Comparison of ENCODE assay signal across 18 mouse cellular contexts in genomic region chr5:118318073-118318472, GRCm38 (mm10).
DNase-seq lines count a peak whose midpoint lies in the region; ATAC-seq and TF ChIP-seq lines count a peak whose summit lies in the region.
"Had no signal": no experiment of that assay in that cellular context is flagged by ENCODE, and none has a peak within 500 bp of the region (broad histone marks: within the 10 kb centered on the region; RNA-seq: fewer than 3 reads in every experiment).

No protein-coding gene starts in this region.

- in situ Hi-C loops in CH12.LX (cut with MboI; ENCODE audit: low pct_ligation_motif_present, low pct_unique_long_range_greater_than_20kb, low sequenced_read_pairs) = no loop called here

- no peak overlapping the region for H3K9ac ChIP-seq in liver, postnatal 0 days (replicated peaks)
- H3K9ac ChIP-seq in liver, embryonic 12.5 days = no peak overlapping the region
- peak overlapping the region; percentile 56 for H3K9ac ChIP-seq in CH12.LX (ENCODE audit: insufficient read depth, low read depth)
- H3K9ac ChIP-seq in limb, embryonic 13.5 days = no peak overlapping the region
- H3K9ac ChIP-seq: heart, embryonic 15.5 days; hindbrain, embryonic 13.5 days; lung, embryonic 15.5 days; midbrain, embryonic 12.5 days had no signal

- intact Hi-C loops in gastrocnemius, adult 2 months (cut with DNase I) = loop anchor here (5.0 kb wide), 1 partner anchor 46 kb away; no protein-coding TSS in a partner anchor

- H3K27me3 ChIP-seq in liver, postnatal 0 days (ENCODE audit: insufficient read depth, low read length) = peaks cover 7% of the 10 kb centered on the region; the same call in 1 of the 2 replicates
- H3K27me3 ChIP-seq in liver, embryonic 12.5 days (replicated peaks) = peaks cover 43% of the 10 kb centered on the region
- H3K27me3 ChIP-seq in CH12.LX (replicated peaks) = no peaks in the 10 kb centered on the region
- peaks cover 19% of the 10 kb centered on the region for H3K27me3 ChIP-seq in limb, embryonic 13.5 days

- TF ChIP-seq POLR2A in CH12.LX (IDR thresholded peaks at IDR 0.05; ENCODE audit: low read depth, low read length) = no peak

- H3K79me2 ChIP-seq in CH12.LX (replicated peaks; ENCODE audit: control insufficient read depth, extremely low read depth, insufficient read depth, poor library complexity, severe bottlenecking) = no peaks in the 10 kb centered on the region

- no peak for ATAC-seq in liver, postnatal 0 days
- no peak for ATAC-seq in liver, embryonic 12.5 days
- no peak for ATAC-seq in limb, embryonic 13.5 days (ENCODE audit: low FRiP score, low read depth)

- no peak; the same call in 1 of the 2 replicates for TF ChIP-seq RAD21 in CH12.LX (IDR thresholded peaks at IDR 0.05; ENCODE audit: low read depth, low read length)

- no peak for TF ChIP-seq EP300 in liver, postnatal 0 days (IDR thresholded peaks at IDR 0.05; ENCODE audit: low read depth)
- TF ChIP-seq EP300 in CH12.LX (IDR thresholded peaks at IDR 0.05; ENCODE audit: low read length) = no peak

- peak overlapping the region; percentile 50 for H3K4me3 ChIP-seq in gastrocnemius, adult 2 months
- H3K4me3 ChIP-seq in liver, postnatal 0 days (ENCODE audit: low read depth, low read length) = no peak overlapping the region
- no peak overlapping the region for H3K4me3 ChIP-seq in liver, embryonic 12.5 days
- peak overlapping the region in 2 of 3 experiments; percentile 38 to 42 for H3K4me3 ChIP-seq in CH12.LX (replicated peaks in 1 of 3; ENCODE audit: low read depth in 2 of 3, low read length in 2 of 3, poor library complexity in 1 of 3)
- H3K4me3 ChIP-seq in limb, embryonic 13.5 days = no peak overlapping the region
- H3K4me3 ChIP-seq: heart, embryonic 15.5 days; hindbrain, embryonic 13.5 days; lung, embryonic 15.5 days; midbrain, embryonic 12.5 days had no signal

- H3K27ac ChIP-seq in gastrocnemius, adult 2 months = no peak overlapping the region
- no peak overlapping the region for H3K27ac ChIP-seq in liver, postnatal 0 days (ENCODE audit: low read depth)
- H3K27ac ChIP-seq in liver, embryonic 12.5 days = no peak overlapping the region
- H3K27ac ChIP-seq in CH12.LX (ENCODE audit: insufficient read depth, low read depth) = no peak overlapping the region
- H3K27ac ChIP-seq in limb, embryonic 13.5 days = peak overlapping the region; percentile 69; the same call in 1 of the 2 replicates
- H3K27ac ChIP-seq: heart, embryonic 15.5 days; hindbrain, embryonic 13.5 days; lung, embryonic 15.5 days; midbrain, embryonic 12.5 days had no signal

- no peaks in the 10 kb centered on the region for H3K9me3 ChIP-seq in liver, postnatal 0 days (ENCODE audit: low read length)
- H3K9me3 ChIP-seq in liver, embryonic 12.5 days (replicated peaks) = no peaks in the 10 kb centered on the region
- H3K9me3 ChIP-seq in CH12.LX (replicated peaks; ENCODE audit: low read length) = no peaks in the 10 kb centered on the region
- H3K9me3 ChIP-seq in limb, embryonic 13.5 days = no peaks in the 10 kb centered on the region
- H3K9me3 ChIP-seq: heart, embryonic 15.5 days; hindbrain, embryonic 13.5 days; lung, embryonic 15.5 days; midbrain, embryonic 12.5 days had no signal

- no peaks in the 10 kb centered on the region for H3K4me1 ChIP-seq in liver, postnatal 0 days (ENCODE audit: insufficient read depth)
- 0 out of 2 replicates have a peak, but pooled peaks cover 4% of the 10 kb centered on the region for H3K4me1 ChIP-seq in liver, embryonic 12.5 days
- peaks cover 0 to 6% of the 10 kb centered on the region in 2 experiments; a peak in 1 of 4 replicates for H3K4me1 ChIP-seq in CH12.LX (ENCODE audit: control insufficient read depth in 1 of 2, insufficient read depth in 2 of 2)
- H3K4me1 ChIP-seq in limb, embryonic 13.5 days = peaks cover 55% of the 10 kb centered on the region

- dilution Hi-C loops in CH12.LX (cut with MboI; ENCODE audit: extremely low pct_ligation_motif_present, extremely low pct_unique_long_range_greater_than_20kb, low sequenced_read_pairs) = no loop called here

- peak; percentile 13 for DNase-seq in gastrocnemius, adult 2 months
- no peak for DNase-seq in gastrocnemius, postnatal 25 days
- no peak for DNase-seq in liver, postnatal 0 days
- peak; percentile 17 for DNase-seq in CH12.LX (ENCODE audit: extremely low read depth)
- DNase-seq in right cerebral cortex, adult 2 months (ENCODE audit: low spot score in 2 of 2) = no peak
- DNase-seq in urinary bladder, postnatal 36 days (ENCODE audit: low spot score in 2 of 2) = no peak
- DNase-seq: adrenal gland, adult 8-10 months; cerebellum, adult 9-10 months; kidney, adult 18-20 months; kidney, postnatal 36 days; layer of hippocampus, postnatal 36 days; right cerebral cortex, postnatal 25 days had no signal

- WGBS in liver, postnatal 0 days (ENCODE audit: insufficient replicate concordance) = 70% methylated on average over 5 of the region's 5 CpGs
- 47% methylated on average over 5 of the region's 5 CpGs for WGBS in liver, embryonic 12.5 days (ENCODE audit: insufficient replicate concordance)
- WGBS in limb, embryonic 13.5 days = 58% methylated on average over 5 of the region's 5 CpGs

- no peaks in the 10 kb centered on the region for H3K36me3 ChIP-seq in liver, postnatal 0 days (replicated peaks; ENCODE audit: insufficient read depth, low read length)
- H3K36me3 ChIP-seq in liver, embryonic 12.5 days = no peaks in the 10 kb centered on the region
- H3K36me3 ChIP-seq in CH12.LX (replicated peaks in 1 of 2; ENCODE audit: control insufficient read depth in 1 of 2, insufficient read depth in 1 of 2, low read length in 1 of 2) = no peaks in the 10 kb centered on the region
- H3K36me3 ChIP-seq in limb, embryonic 13.5 days = no peaks in the 10 kb centered on the region
- H3K36me3 ChIP-seq: heart, embryonic 15.5 days; hindbrain, embryonic 13.5 days; lung, embryonic 15.5 days; midbrain, embryonic 12.5 days had no signal

- no peak for TF ChIP-seq CTCF in gastrocnemius, adult 2 months (IDR thresholded peaks at IDR 0.05)
- TF ChIP-seq CTCF in liver, postnatal 0 days (IDR thresholded peaks at IDR 0.05; ENCODE audit: low read depth) = peak; percentile 43
- TF ChIP-seq CTCF in CH12.LX (conservative IDR thresholded peaks at IDR 0.05 in 1 of 2, IDR thresholded peaks at IDR 0.05 in 1 of 2; ENCODE audit: low read depth in 2 of 2, low read length in 2 of 2) = peak in 1 of 2 experiments; percentile 56; a peak in 2 of 4 replicates

- H3K4me2 ChIP-seq in liver, postnatal 0 days (ENCODE audit: low read depth, low read length) = no peak overlapping the region
- H3K4me2 ChIP-seq in liver, embryonic 12.5 days = no peak overlapping the region
- peak overlapping the region; percentile 79 for H3K4me2 ChIP-seq in CH12.LX (ENCODE audit: insufficient read depth, low read depth, poor library complexity, severe bottlenecking)
- peak overlapping the region; percentile 53; the same call in 1 of the 2 replicates for H3K4me2 ChIP-seq in limb, embryonic 13.5 days (replicated peaks)
- H3K4me2 ChIP-seq: hindbrain, embryonic 13.5 days; lung, embryonic 15.5 days; midbrain, embryonic 12.5 days had no signal

TF ChIP-seq in CH12.LX, 34 proteins besides CTCF, POLR2A, EP300 and RAD21:
- TF ChIP-seq SMC3 (IDR thresholded peaks at IDR 0.05; ENCODE audit: low read depth, low read length) (peak; percentile 26; the same call in 1 of the 2 replicates), NELFE (IDR thresholded peaks at IDR 0.05; ENCODE audit: low read depth, low read length) (no peak), TBP (conservative IDR thresholded peaks at IDR 0.05; ENCODE audit: low read depth, low read length) (no peak), USF1 (IDR thresholded peaks at IDR 0.05; ENCODE audit: low read depth, low read length) (no peak), CHD2 (IDR thresholded peaks at IDR 0.05; ENCODE audit: low read length) (no peak), ZNF384 (IDR thresholded peaks at IDR 0.05; ENCODE audit: low read depth, low read length) (no peak)

Comparison
In these comparisons a context has a peak if more than half of its experiments do, and no peak if none do; other contexts are left out.
1. DNase-seq: peak in gastrocnemius, adult 2 months (single experiment) and CH12.LX (single experiment); none in gastrocnemius, postnatal 25 days (single experiment), liver, postnatal 0 days (single experiment), right cerebral cortex, adult 2 months (0 of 2) and urinary bladder, postnatal 36 days (0 of 2).
2. H3K4me3 ChIP-seq: peak in gastrocnemius, adult 2 months (single experiment) and CH12.LX (2 of 3); none in liver, postnatal 0 days (single experiment), liver, embryonic 12.5 days (single experiment) and limb, embryonic 13.5 days (single experiment).
3. H3K4me2 ChIP-seq: peak in CH12.LX (single experiment) and limb, embryonic 13.5 days (single experiment); none in liver, postnatal 0 days (single experiment) and liver, embryonic 12.5 days (single experiment).